Mouse (Mus musculus): ENCODE measurements around the gene Smc2.
"Not testable (repeated sequence)": the region's sequence is repeated elsewhere in the genome, so short reads cannot be mapped to it uniquely, and the experiment has no call there.

Gene Smc2

DNA sequence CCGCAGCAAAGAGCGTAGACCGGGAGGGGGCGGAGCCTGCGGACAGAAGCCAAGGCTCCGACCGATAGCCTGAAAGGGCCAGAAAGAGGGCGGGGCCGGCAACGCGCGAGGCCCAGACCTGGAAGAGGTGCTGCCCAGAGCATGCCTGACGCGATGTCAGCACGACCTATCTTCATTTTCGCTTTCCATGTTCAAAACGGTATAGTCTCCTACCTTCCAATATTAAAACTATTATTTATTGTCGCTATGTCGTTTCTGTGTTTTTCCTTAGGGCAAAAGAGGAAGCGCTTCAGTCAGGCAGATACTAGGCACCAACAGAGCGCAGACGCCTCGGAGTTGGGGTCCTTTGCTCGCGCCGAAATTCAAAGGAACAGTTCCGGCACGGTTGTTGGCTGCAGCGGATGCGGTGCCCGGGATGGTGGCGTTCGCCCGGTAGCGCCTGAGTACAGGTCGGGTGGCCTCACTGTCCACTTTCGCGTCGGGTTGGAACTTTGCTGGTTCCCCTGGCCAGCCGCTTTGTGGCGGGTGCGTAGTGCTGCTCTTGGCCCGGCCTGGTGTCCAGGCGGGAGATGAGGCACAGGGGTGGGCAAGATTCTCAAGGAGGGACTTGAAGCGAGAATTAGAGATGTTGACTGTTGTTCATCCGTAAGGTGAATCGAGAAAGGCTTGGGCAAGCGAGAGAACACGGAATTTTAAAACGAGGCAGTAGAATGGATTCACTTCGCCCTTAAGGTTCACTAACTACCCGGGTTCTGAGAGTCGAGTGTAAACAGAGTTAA lies at the start of gene Smc2:
Gene Smc2 (plus strand): TSS at position 358 of the 779 bp plus-strand sequence.
- peak; percentile 82 to 85 for DNase-seq (ENCODE audit: low spot score in 2 of 2)

DNA sequence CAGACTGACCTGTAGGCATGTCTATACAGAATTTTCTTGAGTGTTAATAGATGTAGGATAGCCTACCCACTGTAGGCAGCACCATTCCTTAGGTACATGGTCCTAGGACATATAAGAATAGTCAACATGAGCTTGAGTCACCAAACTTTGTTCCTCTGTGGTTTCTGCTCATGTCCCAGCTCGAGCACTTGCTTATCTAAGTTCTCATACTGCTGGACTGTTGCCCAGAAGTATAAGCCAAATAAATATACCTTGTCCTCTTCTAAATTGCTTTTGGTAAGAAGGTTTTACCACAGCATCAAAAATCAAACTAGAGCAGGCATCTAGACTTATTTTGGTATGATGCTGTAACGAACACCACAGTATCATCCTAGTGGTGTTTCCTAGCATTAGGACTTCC lies 27.5 kb upstream of the Smc2 start:
- DNase-seq (ENCODE audit: low spot score in 2 of 2) = no peak

DNA sequence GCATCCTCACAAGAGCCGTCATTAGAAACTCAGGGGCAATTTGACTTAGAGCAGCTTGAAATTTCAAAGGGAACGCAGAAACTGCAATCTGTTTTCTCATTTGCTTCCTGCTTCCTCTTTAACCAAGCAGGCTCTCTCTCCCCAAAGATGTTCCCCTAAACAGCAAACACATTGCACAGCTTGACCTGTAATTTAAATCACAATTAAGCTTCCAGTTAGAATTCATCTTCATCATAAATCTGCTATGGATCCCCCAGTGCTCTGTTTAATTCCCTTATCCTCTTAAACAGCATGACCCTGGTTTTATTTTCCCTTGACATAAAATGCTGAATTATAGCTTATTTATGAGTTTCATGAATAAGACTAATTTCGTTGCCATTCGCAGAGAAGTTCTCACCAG lies 15.4 kb upstream of the Smc2 start:
- no peak for DNase-seq (ENCODE audit: low spot score in 2 of 2)

DNA sequence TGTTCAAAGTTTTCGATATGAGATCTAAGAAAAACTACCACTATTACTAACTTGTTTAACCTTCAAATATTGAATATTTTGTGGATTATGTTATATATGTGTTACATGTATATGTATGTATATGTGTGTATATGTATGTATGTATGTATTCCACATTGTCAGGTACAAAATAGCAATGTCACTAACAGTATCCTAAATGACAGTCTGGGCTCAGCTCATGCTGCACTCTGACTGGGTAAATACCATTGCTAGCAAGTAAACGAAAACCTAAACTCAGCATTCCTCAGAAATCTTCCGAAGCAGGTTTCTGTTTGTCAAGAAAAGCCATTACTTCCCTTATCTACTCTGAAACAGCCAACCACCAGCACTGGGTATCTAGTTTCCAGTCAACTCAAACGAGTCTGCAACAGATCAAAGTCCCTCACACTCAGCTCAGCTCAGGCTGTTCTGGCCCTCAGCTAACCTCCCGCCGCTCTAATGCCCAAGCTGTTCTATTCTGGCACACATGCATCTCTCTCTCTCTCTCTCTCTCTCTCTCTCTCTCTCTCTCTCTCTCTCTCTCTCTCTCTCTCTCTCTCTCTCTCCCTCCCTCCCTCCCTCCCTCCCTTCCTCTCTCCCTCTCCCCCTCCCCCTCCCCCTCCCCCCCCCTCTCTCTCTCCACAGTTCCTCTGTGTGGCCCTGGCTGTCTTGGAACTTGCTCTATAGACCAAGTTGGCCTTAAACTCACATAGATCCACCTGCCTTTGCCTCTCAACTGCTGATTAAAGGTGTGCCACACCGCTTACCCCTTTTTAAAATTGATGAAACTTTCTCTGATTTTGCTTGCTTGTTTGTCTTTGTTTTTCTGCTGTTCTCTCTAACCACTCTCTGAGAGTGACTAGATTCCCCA lies 9.5 kb upstream of the Smc2 start:
- no peak for DNase-seq (ENCODE audit: low spot score in 2 of 2)

DNA sequence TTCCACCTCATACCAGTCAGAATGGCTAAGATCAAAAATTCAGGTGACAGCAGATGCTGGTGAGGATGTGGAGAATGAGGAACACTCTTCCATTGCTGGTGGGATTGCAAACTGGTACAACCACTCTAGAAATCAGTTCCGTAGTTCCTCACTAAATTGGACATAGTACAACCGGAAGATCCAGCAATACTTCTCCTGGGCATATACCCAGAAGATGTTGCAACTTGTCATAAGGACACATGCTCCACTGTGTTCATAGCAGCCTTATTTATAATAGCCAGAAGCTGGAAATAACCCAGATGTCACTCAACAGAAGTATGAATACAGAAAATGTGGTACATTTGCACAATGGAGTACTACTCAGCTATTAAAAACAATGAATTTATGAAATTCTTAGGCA lies 3.5 kb upstream of the Smc2 start:
- not testable (repeated sequence) for DNase-seq (ENCODE audit: low spot score in 2 of 2)

DNA sequence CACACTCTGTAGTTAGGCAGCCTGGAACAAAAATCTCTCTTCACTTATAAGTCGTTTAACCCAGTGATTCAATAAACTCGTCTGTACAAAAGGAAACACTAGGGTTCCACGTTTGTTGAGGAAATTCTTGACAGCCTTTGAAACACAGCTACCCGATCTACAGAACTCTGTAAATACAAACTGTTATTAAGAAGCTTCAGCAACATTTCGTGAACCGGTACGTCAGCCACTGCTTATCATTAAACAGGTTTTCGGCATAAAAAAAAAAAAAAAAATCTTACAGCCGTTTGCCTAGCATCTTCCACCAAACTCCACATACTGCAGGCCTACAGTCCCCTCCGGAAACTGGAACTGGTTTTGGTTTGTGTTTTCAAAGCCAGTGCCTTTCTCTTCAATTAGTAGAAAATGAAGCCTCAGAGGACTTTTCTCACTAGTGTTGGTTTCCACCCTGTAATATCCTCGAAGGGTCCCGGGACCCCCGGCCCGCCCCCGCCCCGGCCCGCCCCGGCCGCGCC lies 615 bp upstream of the Smc2 start:
- DNase-seq (ENCODE audit: low spot score in 2 of 2) = no peak

DNA sequence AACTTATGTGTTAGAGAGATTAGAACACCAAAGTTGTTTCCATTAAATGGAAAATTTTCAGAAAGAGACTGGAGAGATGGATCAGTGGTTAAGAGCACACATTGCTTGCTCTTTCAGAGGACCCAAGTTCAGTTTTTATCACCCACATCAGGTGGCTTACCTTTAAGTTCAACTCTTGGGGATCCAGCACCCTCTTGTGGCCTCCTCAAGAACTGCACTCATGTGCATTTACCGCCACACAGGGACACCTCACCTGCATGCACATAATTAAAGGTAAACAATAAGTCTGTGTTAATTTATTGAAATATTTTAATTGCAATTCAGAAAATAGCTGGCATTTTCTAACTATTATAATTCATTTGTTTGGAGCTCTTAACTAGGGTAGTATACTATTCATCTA lies 20.7 kb downstream of the Smc2 start:
- no peak for DNase-seq (ENCODE audit: low spot score in 2 of 2)

DNA sequence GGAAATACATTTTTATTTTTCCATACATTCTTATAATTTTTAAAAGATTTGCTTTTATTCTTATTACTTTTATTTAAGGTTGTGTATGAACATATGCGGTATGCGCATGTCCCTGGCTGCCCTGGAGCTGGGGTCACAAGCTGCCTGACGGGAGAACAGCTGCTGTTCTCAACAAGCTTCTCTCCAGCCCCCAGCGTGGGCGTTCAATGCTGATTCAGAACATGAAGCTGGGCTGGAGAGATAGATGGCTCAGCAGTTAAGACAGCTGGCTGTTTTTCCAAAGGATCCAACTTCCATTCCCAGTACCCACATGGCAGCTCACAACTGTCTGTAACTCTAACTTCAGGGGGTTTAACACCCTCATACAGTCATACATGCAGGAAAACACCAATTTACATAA lies 22.3 kb downstream of the Smc2 start:
- no peak for DNase-seq (ENCODE audit: low spot score in 2 of 2)

DNA sequence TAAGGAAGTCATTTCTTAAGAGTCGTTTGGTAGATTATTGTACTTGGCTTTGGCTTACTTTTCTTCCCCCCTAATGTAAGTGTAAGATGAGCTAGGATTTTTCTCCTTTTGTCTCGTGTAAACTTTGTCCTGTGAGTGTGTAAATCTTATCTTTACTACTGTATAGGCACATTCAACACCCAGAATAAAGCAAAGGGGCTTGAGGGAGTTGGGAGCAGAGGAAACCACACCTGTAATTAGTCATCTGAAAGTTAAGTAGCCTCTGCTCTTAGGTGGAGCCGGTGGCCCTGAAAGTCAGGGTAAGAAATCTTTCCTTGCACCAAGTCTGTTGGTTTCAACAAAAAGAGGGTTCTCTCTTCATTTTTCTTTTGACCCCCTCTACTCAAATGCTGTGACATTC lies 34.4 kb downstream of the Smc2 start:
- DNase-seq (ENCODE audit: low spot score in 2 of 2) = no peak

DNA sequence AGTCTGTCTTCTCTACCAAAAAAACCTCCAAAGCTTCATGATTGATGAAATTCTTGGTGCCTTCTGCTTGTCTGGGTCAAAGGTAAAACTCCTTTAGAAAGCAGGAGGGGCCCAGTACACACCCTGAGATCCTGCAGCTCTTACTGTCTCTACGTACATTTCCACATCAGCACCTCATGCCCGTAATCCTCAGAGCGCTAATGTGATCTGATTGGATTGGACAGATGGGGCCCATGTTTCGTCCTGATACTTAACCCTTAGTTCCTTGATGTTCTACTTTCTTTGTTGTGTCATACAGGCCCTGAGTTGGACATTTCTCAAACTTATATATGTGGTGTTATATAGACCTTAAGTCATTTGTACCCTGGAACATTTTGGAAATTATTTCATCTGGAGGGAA lies 48.4 kb downstream of the Smc2 start:
- no peak for DNase-seq (ENCODE audit: low spot score in 2 of 2)

DNA sequence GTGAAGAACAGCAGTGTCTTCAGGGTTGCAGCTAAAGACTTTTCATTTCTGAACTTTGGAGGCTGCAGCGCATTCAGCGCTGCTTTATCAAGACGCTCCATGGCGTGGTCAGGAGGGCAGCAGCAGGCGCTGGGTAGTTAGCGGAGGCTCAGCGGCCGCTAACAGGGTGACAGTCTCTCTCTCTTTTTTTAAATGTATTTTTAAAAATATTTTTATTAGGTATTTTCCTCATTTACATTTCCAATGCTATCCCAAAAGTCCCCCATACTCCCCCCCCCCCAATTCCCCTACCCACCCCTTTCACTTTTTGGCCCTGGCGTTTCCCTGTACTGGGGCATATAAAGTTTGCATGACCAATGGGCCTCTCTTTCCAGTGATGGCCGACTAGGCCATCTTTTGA lies 58.1 kb downstream of the Smc2 start, which contains the start of gene Vma21-ps:
Gene Vma21-ps (minus strand): TSS at position 101 of the 400 bp plus-strand sequence.
- DNase-seq (ENCODE audit: low spot score in 2 of 2) = not testable (repeated sequence)

DNA sequence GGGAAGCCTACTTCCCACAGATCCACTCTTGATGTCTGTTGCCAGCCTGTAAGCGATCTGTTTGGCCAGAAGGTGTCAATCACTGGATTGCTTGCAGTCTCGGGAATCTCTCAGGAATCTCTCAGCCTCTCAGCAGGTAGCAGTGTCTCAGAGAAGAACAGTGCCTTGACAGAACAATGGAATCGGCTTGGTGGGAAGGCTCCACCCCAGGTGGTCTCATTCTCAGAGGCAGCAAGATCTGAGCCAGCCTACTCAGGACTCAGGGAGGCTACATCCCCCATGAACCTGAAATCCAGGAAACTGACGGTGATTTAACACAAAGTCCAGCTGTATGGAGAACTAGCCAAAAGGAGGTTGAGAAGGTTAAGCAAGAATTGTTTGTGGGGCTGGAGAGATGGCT lies 78.5 kb downstream of the Smc2 start:
- DNase-seq (ENCODE audit: low spot score in 2 of 2) = no peak

DNA sequence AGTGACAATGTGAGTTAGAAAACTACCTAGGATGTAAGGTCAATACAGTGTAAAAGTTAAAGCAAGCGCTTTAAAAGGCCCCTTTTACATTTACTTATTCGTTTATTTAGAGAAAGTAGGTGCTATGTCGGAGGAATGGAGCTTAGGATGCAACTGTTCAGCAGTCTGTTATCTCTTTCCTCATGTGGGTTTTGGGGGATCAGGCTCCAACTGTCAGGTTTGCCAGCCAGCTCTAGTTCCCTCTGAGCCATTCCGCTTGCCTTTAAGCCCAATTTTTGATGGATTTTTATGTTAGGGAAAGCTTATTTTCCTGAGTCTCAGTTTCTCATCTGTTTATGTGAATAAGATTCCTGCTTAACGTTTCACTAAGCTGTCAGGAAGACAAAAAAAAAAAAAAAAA lies 80.3 kb downstream of the Smc2 start:
- no peak for DNase-seq (ENCODE audit: low spot score in 2 of 2)

DNA sequence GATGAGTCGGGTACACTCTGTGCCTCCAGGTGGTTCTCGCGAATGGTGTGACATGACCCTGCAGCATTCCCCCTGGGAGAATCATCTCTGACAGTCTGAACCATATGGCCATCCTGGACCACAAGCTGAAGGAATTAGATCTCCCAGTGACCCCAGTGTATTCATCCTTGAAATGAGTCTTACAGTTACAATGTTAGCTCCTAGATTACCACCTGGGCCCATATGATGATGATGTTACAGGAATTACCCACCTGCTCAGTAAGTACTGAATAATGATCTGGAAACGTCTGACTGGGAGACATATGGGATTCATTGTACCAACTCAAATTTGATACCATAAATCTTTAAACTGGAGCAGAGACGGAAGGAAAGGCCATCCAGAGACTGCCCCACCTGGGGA lies 87.4 kb downstream of the Smc2 start:
- no peak for DNase-seq (ENCODE audit: low spot score in 2 of 2)

DNA sequence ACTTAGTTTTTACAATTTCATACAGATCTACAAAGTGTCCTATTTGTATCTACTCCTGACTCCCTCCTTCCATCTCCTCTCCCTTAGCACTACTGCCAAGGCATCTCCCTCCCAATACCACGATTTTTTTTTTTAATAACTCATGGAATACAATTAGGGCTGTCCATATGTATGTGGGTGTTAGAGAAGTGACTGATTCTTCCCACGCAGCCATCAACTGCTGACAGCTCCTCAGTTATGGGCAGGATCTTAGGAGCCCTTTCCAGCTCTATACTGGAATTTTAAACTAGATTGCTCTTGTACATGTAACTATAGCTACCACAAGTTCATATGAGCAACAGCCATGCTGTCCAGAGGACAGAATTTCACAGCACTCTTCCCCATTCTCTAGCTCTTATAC lies 91.6 kb downstream of the Smc2 start:
- DNase-seq (ENCODE audit: low spot score in 2 of 2) = no peak
